Mouse (Mus musculus) kidney, postnatal 0 days (tissue): ENCODE measurements around the gene Rab31. TPM values are rescaled to one million over a fixed set of nuclear protein-coding genes. Genes with fewer than 3 reads are reported as not detected.

ENCODE experiments used
- ATAC-seq: fragments of 200-750 bp; cut with Nextera tagmentation; replicated peaks from 2 replicates; pipeline ENCODE4 v1.8.0; 2017; ENCODE audit warnings: low read depth, moderate number of reproducible peaks, moderate TSS enrichment, moderate library complexity; ENCODE audit not compliant: low FRiP score
- DNase-seq: peaks from one replicate; pipeline ENCODE4 v3.0.0-alpha.2; 2016; ENCODE audit warnings: low spot score
- H3K27ac ChIP-seq: fragments of 300-500 bp; sonication (generic); 2 replicates; pipeline ENCODE4 v1.5.1; 2014; ENCODE audit warnings: mild to moderate bottlenecking
- H3K27me3 ChIP-seq: fragments of 300-500 bp; sonication (generic); 2 replicates; pipeline ENCODE4 v1.6.1; 2014; ENCODE audit warnings: low read length, mixed read lengths; ENCODE audit not compliant: insufficient read depth
- H3K36me3 ChIP-seq: fragments of 300-500 bp; sonication (generic); 2 replicates; pipeline ENCODE4 v1.6.1; 2014; ENCODE audit warnings: low read length, mixed read lengths; ENCODE audit not compliant: insufficient read depth
- H3K4me1 ChIP-seq: fragments of 300-500 bp; sonication (generic); replicated peaks from 2 replicates; pipeline ENCODE4 v1.6.1; 2014; ENCODE audit warnings: antibody characterized with exemption, low read length, mixed read lengths; ENCODE audit not compliant: insufficient read depth
- H3K4me2 ChIP-seq: fragments of 300-500 bp; sonication (generic); 2 replicates; pipeline ENCODE4 v1.6.1; 2014; ENCODE audit warnings: mild to moderate bottlenecking, low read length, moderate library complexity, mixed read lengths
- H3K4me3 ChIP-seq: fragments of 300-500 bp; sonication (generic); replicated peaks from 2 replicates; pipeline ENCODE4 v1.5.1; 2014; ENCODE audit warnings: low read depth, low read length
- H3K9ac ChIP-seq: fragments of 300-500 bp; sonication (generic); 2 replicates; pipeline ENCODE4 v1.6.1; 2014; ENCODE audit warnings: low read depth, low read length
- H3K9me3 ChIP-seq: fragments of 300-500 bp; sonication (generic); replicated peaks from 2 replicates; pipeline ENCODE4 v1.6.1; 2016; ENCODE audit warnings: low read length, inconsistent platforms, mixed read lengths
- CTCF ChIP-seq: IDR thresholded peaks from 2 replicates; pipeline ENCODE4 v1.5.1; 2016; ENCODE audit warnings: antibody characterized with exemption, low read depth, mild to moderate bottlenecking, moderate library complexity
- WGBS: fragments of 180-500 bp; shearing (Covaris S2); extraction: QIAGEN DNeasy Blood & Tissue Kit; methylation state at CpG from one replicate; pipeline ENCODE4 v1.1.7; 2014; 5-methylcytosine and 5-hydroxymethylcytosine counted together
- polyA plus RNA-seq: library from polyadenylated mRNA; unstranded; fragments of >200 nt; fragmentation: Nextera tagmentation; extraction: Ambion mirVana; gene quantifications from 2 replicates; pipeline ENCODE4 v1.2.1, GENCODE M21; 2015

The Rab31 gene
- polyA plus RNA-seq, 1 experiment from 2014 or later: 30.0 TPM

DNA sequence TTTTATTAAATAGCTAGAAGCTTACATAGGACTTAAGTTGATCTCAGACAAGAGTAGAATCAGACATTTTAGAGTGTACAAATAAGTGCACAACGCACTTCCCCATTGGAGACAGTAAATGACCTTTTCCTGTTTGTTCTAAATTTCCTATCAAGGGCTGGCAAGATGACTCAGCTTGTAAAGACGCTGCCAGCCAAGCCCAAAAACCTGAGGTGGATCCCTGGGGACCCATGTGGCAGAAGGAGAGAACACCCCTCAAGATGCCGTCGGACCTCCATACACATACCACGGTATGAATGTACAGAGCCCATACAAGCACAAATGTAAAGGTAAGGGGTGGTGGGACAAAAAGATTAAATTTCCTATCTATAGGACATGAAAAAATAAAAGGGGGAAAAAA is 35.4 kb downstream of the Rab31 start:
- DNase-seq (no peak), ATAC-seq (no peak)
- Histone ChIP-seq H3K4me2 (no peak overlapping the region), H3K36me3 (no peaks in the 10 kb centered on the region), H3K9me3 (no peaks in the 10 kb centered on the region), H3K4me1 (no peaks in the 10 kb centered on the region), H3K27me3 (no peaks in the 10 kb centered on the region), H3K9ac (no peak overlapping the region), H3K4me3 (no peak overlapping the region), H3K27ac (no peak overlapping the region)
- 87% methylated on average over 5 of the region's 5 CpGs for WGBS
- TF ChIP-seq CTCF: no peak

DNA sequence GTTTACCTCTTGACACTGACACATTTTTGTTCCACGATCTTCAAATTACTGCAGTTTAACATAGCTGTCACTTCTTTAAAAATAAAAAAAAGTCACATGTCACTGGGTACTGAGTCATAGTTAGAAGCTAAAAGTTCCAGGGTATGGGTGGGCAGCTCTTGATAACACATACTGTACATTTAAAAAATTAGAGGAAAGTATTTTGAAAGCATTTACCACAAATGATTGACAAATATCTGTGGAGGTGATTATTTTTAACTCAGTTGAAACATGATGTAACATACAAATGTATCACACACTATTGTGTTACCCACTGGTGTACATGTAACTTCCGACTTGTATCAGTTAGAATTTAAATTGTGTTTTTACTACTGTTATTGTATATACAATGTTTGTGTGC is 37.5 kb downstream of the Rab31 start:
- ATAC-seq: no peak

DNA sequence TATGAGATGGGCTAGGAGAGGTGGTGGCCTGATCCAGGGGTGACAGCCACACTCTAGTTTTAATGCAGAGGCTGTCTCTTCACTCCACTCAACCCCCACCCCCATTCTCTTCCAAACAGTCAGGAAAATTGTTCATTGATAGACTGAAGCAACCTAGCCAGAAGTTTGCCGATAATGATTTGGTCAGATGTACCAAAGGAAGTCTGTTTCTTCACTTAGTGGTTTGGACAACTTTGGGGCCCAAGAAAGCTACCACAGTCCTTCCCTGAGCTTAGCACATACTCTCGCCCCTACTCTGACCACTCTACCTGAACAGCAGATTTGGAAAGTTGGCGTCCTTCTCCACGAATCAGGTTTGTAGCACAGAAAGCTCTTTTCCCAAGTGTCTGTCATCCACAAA is 39.9 kb downstream of the Rab31 start:
- Histone ChIP-seq H3K9me3 (no peaks in the 10 kb centered on the region), H3K27me3 (no peaks in the 10 kb centered on the region), H3K36me3 (no peaks in the 10 kb centered on the region), H3K4me3 (no peak overlapping the region), H3K9ac (no peak overlapping the region), H3K4me1 (no peaks in the 10 kb centered on the region), H3K4me2 (no peak overlapping the region), H3K27ac (no peak overlapping the region)
- WGBS: 86% methylated on average over 4 of the region's 4 CpGs
- DNase-seq (no peak), ATAC-seq (no peak)
- no peak for TF ChIP-seq CTCF

More for the DNA sequence above, 37.5 kb downstream of the Rab31 start:
- no peak for DNase-seq
- Histone ChIP-seq H3K36me3 (no peaks in the 10 kb centered on the region), H3K9ac (no peak overlapping the region), H3K4me2 (no peak overlapping the region), H3K4me1 (no peaks in the 10 kb centered on the region), H3K27ac (no peak overlapping the region), H3K27me3 (no peaks in the 10 kb centered on the region), H3K9me3 (no peaks in the 10 kb centered on the region), H3K4me3 (no peak overlapping the region)
- 91% methylated on average over 2 of the region's 2 CpGs for WGBS
- TF ChIP-seq CTCF: no peak

DNA sequence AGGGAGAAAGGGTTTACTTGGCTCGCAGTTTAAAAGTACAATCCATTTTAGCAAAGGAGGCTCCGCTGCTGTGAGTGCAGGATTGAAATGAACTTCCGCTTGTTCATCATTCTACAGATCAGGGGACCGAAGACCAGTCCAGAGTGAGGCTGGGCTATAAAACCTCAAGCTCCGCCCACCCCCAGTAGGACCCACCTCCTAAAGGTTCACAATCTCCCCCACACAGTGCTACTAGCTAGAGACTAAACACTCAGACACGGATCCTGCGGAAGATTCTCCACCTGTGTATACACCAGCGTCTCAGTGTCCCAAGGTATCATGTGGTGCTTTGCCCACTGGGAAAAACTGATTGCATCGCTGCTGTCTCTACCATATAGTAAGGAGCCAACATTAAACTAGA is 40.8 kb downstream of the Rab31 start:
- H3K9ac ChIP-seq: no peak overlapping the region
- no peak for TF ChIP-seq CTCF
- ATAC-seq: no peak

DNA sequence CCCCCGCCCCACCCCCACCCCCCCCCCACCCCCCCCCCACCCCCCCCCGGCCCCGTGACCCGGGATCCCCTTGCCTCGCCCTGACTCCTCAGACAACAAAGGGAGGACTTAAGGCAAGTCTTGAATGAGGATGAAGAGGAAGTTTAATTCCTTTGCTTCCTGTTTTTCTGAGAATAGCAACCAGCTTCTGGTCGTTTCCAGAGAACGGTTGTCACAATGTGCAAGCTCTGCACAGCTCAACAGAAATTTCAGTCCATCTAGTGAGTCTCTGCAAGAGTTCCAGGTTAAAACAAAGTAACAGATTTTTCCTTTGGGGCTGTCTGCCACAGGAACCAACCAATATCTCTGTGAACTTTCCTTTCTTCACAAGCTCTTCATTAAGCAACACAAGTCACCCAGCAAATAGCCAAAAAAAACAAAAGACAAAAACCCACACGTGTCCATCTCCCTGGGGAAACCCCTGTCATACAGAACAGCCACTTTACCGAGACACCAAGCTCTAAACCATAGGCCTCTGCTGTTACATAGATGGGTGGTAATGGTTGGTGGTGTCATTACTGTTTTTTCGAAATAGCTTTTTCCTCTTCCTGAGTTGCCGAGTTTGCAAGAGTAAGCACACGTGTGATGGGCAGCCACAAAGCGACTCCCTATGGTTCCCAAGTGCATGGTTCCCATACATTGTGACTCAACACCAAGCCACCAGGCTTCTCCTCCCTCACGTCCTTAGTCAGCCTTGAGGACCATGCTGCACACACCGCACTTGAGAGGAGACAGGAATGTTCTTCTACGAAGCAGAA is 42.4 kb downstream of the Rab31 start:
- DNase-seq (no peak), ATAC-seq (no peak)
- WGBS: 53% methylated on average over 16 of the region's 16 CpGs
- no peak overlapping the region; the same call in 1 of the 2 replicates for H3K27ac ChIP-seq
- no peak overlapping the region for H3K4me3 ChIP-seq
- H3K27me3 ChIP-seq: no peaks in the 10 kb centered on the region
- no peak overlapping the region for H3K9ac ChIP-seq
- H3K9me3 ChIP-seq: no peaks in the 10 kb centered on the region
- H3K4me2 ChIP-seq: no peak overlapping the region
- no peaks in the 10 kb centered on the region for H3K36me3 ChIP-seq
- no peak for TF ChIP-seq CTCF
- H3K4me1 ChIP-seq: no peaks in the 10 kb centered on the region

More for the DNA sequence above, 40.8 kb downstream of the Rab31 start:
- Histone ChIP-seq H3K9me3 (no peaks in the 10 kb centered on the region), H3K27ac (no peak overlapping the region), H3K4me3 (no peak overlapping the region), H3K4me1 (no peaks in the 10 kb centered on the region), H3K27me3 (no peaks in the 10 kb centered on the region), H3K36me3 (no peaks in the 10 kb centered on the region), H3K4me2 (no peak overlapping the region)
- WGBS: 92% methylated on average over 9 of the region's 9 CpGs
- DNase-seq: no peak

DNA sequence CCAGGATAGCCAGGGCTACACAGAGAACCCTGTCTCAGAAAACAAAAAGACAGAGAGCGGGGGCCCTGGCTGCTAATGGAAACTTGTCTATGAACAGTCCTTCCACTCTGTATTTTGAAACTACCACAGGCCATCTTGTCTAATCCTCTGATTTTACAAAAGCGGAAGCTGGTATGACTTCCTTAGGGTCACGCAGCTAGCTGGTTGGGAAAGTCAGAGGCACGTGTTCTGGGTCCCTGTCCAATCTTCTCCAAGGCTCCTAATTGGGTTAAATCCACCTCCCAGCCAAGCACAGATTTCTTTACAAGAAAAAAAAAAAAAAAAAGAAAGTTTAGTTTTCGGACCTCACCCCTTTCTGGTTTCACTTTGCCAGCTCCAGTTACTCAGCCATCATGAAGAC is 45.8 kb downstream of the Rab31 start:
- Histone ChIP-seq H3K4me2 (no peak overlapping the region), H3K9me3 (no peaks in the 10 kb centered on the region), H3K4me3 (no peak overlapping the region), H3K27me3 (no peaks in the 10 kb centered on the region), H3K27ac (no peak overlapping the region), H3K36me3 (no peaks in the 10 kb centered on the region), H3K4me1 (no peaks in the 10 kb centered on the region), H3K9ac (no peak overlapping the region)
- DNase-seq: no peak
- 77% methylated on average over 5 of the region's 5 CpGs for WGBS
- no peak for TF ChIP-seq CTCF
- ATAC-seq: no peak
